Mouse (Mus musculus): ENCODE measurements around the gene Asb11. TPM values are rescaled to one million over a fixed set of nuclear protein-coding genes. Genes with fewer than 3 reads are reported as not detected.

Asb11 gene
- total and polyA plus RNA-seq, 2 experiments from 2014 or later = not detected

DNA sequence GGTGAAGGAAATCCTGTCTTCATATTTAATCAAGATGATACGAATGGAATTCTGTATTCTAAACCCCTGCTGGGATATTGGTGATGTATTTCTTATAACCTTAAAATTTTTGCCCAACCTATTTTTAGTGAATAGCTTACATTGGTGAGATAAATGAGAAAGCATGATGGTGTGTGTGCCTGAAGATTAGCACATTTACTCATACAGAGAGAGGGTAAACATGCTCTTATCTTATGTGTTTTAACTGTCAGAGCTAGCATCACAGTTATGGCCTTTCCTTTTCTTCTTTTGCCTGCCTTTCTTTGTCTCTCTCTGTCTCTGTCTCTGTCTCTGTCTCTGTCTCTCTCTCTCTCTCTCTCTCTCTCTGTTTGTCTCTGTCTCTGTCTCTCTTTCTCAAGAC, 12.0 kb upstream of the Asb11 start:
- no peak for DNase-seq (ENCODE audit: low spot score)
- H3K27me3 ChIP-seq (ENCODE audit: insufficient read depth, low read length) = no peaks in the 10 kb centered on the region; the same call in 1 of the 2 replicates
- 84% methylated on average over 1 of the region's 1 CpGs for WGBS
- no peaks in the 10 kb centered on the region for H3K4me1 ChIP-seq (ENCODE audit: insufficient read depth, low read length)
- ATAC-seq (ENCODE audit: low FRiP score) = no peak
- no peak overlapping the region for H3K4me2 ChIP-seq (ENCODE audit: low read depth, low read length, poor library complexity, severe bottlenecking)
- TF ChIP-seq CTCF (IDR thresholded peaks at IDR 0.05) = no peak
- no peaks in the 10 kb centered on the region for H3K9me3 ChIP-seq (ENCODE audit: low read length)
- H3K9ac ChIP-seq (replicated peaks; ENCODE audit: low read length, poor library complexity, severe bottlenecking) = no peak overlapping the region
- H3K27ac ChIP-seq (ENCODE audit: low read depth, low read length) = no peak overlapping the region
- H3K36me3 ChIP-seq (ENCODE audit: insufficient read depth, low read length) = no peaks in the 10 kb centered on the region
- H3K4me3 ChIP-seq (ENCODE audit: low read depth, low read length) = no peak overlapping the region

- TF ChIP-seq CTCF (IDR thresholded peaks at IDR 0.05) = no peak
These were observed 9.5 kb upstream of the Asb11 start for GRCm38 (mm10) chrX:164427295-164427694.

GRCm38 (mm10) chrX:164428224-164428623, 8.6 kb upstream of the Asb11 start:
- no peak for ATAC-seq (ENCODE audit: low FRiP score)
- WGBS = 82% methylated on average over 2 of the region's 2 CpGs
- no peak for DNase-seq (ENCODE audit: low spot score)
- no peak overlapping the region for H3K27ac ChIP-seq (ENCODE audit: low read depth, low read length)
- TF ChIP-seq CTCF (IDR thresholded peaks at IDR 0.05) = no peak
- H3K4me3 ChIP-seq (ENCODE audit: low read depth, low read length) = no peak overlapping the region
- H3K36me3 ChIP-seq (ENCODE audit: insufficient read depth, low read length) = no peaks in the 10 kb centered on the region
- H3K4me1 ChIP-seq (ENCODE audit: insufficient read depth, low read length) = no peaks in the 10 kb centered on the region
- no peak overlapping the region for H3K9ac ChIP-seq (replicated peaks; ENCODE audit: low read length, poor library complexity, severe bottlenecking)
- H3K27me3 ChIP-seq (ENCODE audit: insufficient read depth, low read length) = no peaks in the 10 kb centered on the region
- no peak overlapping the region for H3K4me2 ChIP-seq (ENCODE audit: low read depth, low read length, poor library complexity, severe bottlenecking)
- no peaks in the 10 kb centered on the region for H3K9me3 ChIP-seq (ENCODE audit: low read length)

More at GRCm38 (mm10) chrX:164427295-164427694, 9.5 kb upstream of the Asb11 start:
- DNase-seq (ENCODE audit: low spot score) (no peak), ATAC-seq (ENCODE audit: low FRiP score) (no peak)
- Histone ChIP-seq H3K27me3 (ENCODE audit: insufficient read depth, low read length) (no peaks in the 10 kb centered on the region; the same call in 1 of the 2 replicates), H3K9ac (replicated peaks; ENCODE audit: low read length, poor library complexity, severe bottlenecking) (no peak overlapping the region), H3K36me3 (ENCODE audit: insufficient read depth, low read length) (no peaks in the 10 kb centered on the region), H3K9me3 (ENCODE audit: low read length) (no peaks in the 10 kb centered on the region), H3K4me1 (ENCODE audit: insufficient read depth, low read length) (no peaks in the 10 kb centered on the region), H3K4me3 (ENCODE audit: low read depth, low read length) (no peak overlapping the region), H3K4me2 (ENCODE audit: low read depth, low read length, poor library complexity, severe bottlenecking) (no peak overlapping the region), H3K27ac (ENCODE audit: low read depth, low read length) (no peak overlapping the region)
- WGBS = 94% methylated on average over 4 of the region's 4 CpGs

DNA sequence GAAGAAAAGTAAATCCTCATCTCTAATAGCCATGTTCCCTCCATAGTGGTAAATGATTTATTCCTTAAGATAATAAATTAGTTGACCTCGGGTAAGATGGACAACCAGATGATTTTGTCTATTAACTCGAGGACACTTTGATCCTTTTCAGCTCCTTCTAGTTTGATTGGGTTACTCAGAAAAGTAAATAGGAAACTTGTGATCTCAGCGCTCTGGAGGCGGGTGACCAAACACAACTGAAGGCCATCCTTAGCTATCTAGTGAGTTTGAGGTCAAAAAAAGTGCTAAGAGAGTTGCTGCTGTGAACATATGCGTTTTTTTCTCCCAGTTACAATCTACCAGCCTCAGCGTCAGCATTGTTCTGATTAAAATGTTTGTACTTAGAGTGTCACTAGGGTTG, 6.2 kb upstream of the Asb11 start:
- no peak for ATAC-seq (ENCODE audit: low FRiP score)
- WGBS = 91% methylated on average over 6 of the region's 6 CpGs

DNA sequence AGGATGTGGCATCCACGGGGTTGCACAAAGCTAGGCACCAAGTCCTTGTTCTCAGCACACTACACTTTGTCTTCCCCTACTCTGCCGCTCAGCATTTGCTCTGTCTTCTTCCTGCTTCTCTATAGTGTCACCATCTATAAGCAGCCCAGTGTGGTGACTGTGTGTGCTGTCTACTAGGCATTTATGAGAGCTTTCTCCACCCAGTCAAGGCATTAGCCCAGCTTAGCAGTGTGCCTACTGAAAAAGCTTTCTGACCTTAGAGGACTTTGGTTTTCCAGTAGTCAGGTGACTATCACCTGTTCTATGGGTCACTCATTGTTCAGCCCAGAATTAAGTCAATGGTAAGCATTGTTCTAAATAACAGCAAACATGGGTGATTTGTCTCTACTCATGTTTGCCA, 5.7 kb upstream of the Asb11 start:
- H3K9me3 ChIP-seq (ENCODE audit: low read length) = no peaks in the 10 kb centered on the region
- H3K4me3 ChIP-seq (ENCODE audit: low read depth, low read length) = no peak overlapping the region
- no peaks in the 10 kb centered on the region for H3K4me1 ChIP-seq (ENCODE audit: insufficient read depth, low read length)
- no peak overlapping the region for H3K27ac ChIP-seq (ENCODE audit: low read depth, low read length)
- TF ChIP-seq CTCF (IDR thresholded peaks at IDR 0.05) = no peak
- no peak for ATAC-seq (ENCODE audit: low FRiP score)
- DNase-seq (ENCODE audit: low spot score) = no peak
- H3K9ac ChIP-seq (replicated peaks; ENCODE audit: low read length, poor library complexity, severe bottlenecking) = no peak overlapping the region
- H3K27me3 ChIP-seq (ENCODE audit: insufficient read depth, low read length) = no peaks in the 10 kb centered on the region
- WGBS = 90% methylated on average over 2 of the region's 2 CpGs
- no peaks in the 10 kb centered on the region for H3K36me3 ChIP-seq (ENCODE audit: insufficient read depth, low read length)
- no peak overlapping the region for H3K4me2 ChIP-seq (ENCODE audit: low read depth, low read length, poor library complexity, severe bottlenecking)

More for the DNA sequence above, 6.2 kb upstream of the Asb11 start:
- H3K4me2 ChIP-seq (ENCODE audit: low read depth, low read length, poor library complexity, severe bottlenecking) = no peak overlapping the region
- TF ChIP-seq CTCF (IDR thresholded peaks at IDR 0.05) = no peak
- no peak for DNase-seq (ENCODE audit: low spot score)
- H3K9ac ChIP-seq (replicated peaks; ENCODE audit: low read length, poor library complexity, severe bottlenecking) = no peak overlapping the region
- H3K4me1 ChIP-seq (ENCODE audit: insufficient read depth, low read length) = no peaks in the 10 kb centered on the region
- no peak overlapping the region for H3K27ac ChIP-seq (ENCODE audit: low read depth, low read length)
- H3K27me3 ChIP-seq (ENCODE audit: insufficient read depth, low read length) = no peaks in the 10 kb centered on the region
- no peaks in the 10 kb centered on the region for H3K9me3 ChIP-seq (ENCODE audit: low read length)
- no peak overlapping the region for H3K4me3 ChIP-seq (ENCODE audit: low read depth, low read length)
- H3K36me3 ChIP-seq (ENCODE audit: insufficient read depth, low read length) = no peaks in the 10 kb centered on the region

GRCm38 (mm10) chrX:164431541-164431940, 5.3 kb upstream of the Asb11 start:
- Histone ChIP-seq H3K9ac (replicated peaks; ENCODE audit: low read length, poor library complexity, severe bottlenecking) (no peak overlapping the region), H3K27me3 (ENCODE audit: insufficient read depth, low read length) (no peaks in the 10 kb centered on the region), H3K4me2 (ENCODE audit: low read depth, low read length, poor library complexity, severe bottlenecking) (no peak overlapping the region), H3K9me3 (ENCODE audit: low read length) (no peaks in the 10 kb centered on the region), H3K4me1 (ENCODE audit: insufficient read depth, low read length) (no peaks in the 10 kb centered on the region), H3K27ac (ENCODE audit: low read depth, low read length) (no peak overlapping the region), H3K36me3 (ENCODE audit: insufficient read depth, low read length) (no peaks in the 10 kb centered on the region), H3K4me3 (ENCODE audit: low read depth, low read length) (no peak overlapping the region)
- 89% methylated on average over 6 of the region's 6 CpGs for WGBS
- ATAC-seq (ENCODE audit: low FRiP score) (no peak), DNase-seq (ENCODE audit: low spot score) (no peak)
- TF ChIP-seq CTCF (IDR thresholded peaks at IDR 0.05) = no peak

All from midbrain, postnatal 0 days (tissue).